Mouse (Mus musculus) testis, adult 2 months (tissue): ENCODE measurements at regions not wholly inside any gene's neighbourhood (a gene's known extent, or its start where the extent isn't known, plus 50 kb on each side); places are given as distances from the start of the nearest gene placed in this dataset.

ENCODE experiments used
- CTCF ChIP-seq: fragments of 200-500 bp; IDR thresholded peaks from 2 replicates; pipeline ENCODE4 v1.5.1; 2012; ENCODE audit warnings: low read depth, mild to moderate bottlenecking, inconsistent platforms, low read length, moderate library complexity; ENCODE audit not compliant: control insufficient read depth, insufficient read depth, insufficient replicate concordance
- POLR2A ChIP-seq: fragments of 200-500 bp; IDR thresholded peaks from 2 replicates; pipeline ENCODE4 v1.6.1; 2012; ENCODE audit warnings: low read depth, mild to moderate bottlenecking, inconsistent platforms, low read length, moderate library complexity; ENCODE audit not compliant: control insufficient read depth

GRCm38 (mm10) chr1:89007476-89007875, 62.7 kb upstream of the Sh3bp4 start:
- no peak for TF ChIP-seq CTCF
- TF ChIP-seq POLR2A: no peak
